10 mouse cellular contexts compared by ENCODE assay signal in the genomic region with DNA sequence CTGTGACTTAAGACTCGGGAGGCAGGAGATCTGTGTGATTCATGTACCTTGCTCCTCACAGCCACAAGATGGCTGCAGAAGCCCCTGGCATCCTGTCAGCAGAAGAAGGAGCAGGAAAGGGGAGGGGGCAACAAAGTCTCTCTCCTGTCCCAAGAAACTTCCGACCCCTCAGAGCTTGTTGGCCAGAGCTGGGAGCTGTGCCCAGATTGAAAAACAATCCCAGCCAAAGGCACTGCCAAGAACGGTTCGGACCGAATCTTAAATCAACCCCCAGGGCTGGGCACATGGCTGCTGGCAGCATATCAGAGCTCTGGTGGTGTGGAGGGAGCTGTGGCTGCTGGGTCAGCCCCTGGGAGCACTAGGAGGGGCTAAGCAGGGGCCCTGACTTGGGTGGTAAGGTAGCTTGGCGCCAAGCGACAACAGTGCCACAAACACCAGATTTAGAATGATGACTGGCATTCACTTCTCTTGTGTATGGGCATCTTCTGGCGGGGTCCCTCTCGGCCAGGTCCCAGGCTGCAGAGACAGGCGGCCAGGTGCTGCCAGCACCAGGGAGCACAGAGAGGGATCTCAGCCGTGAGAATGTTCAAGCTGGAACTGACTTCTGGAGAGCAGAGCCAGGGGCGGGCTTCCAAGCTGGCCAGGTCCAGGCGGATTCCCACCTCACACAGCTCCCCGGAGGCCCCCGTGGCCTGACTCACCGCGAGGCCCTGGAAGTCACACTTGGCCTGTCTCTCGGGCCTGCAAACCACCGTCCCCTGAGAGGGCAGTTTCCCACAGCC. TPM values are rescaled to one million over a fixed set of nuclear protein-coding genes. Genes with fewer than 3 reads are reported as not detected.
DNase-seq lines count a peak whose midpoint lies in the region; ATAC-seq lines count a peak whose summit lies in the region.
"Had no signal": no experiment of that assay in that cellular context is flagged by ENCODE, and none has a peak within 500 bp of the region (broad histone marks: within the 10 kb centered on the region; RNA-seq: fewer than 3 reads in every experiment).

No protein-coding gene starts in this region.

- 71% methylated on average over 19 of the region's 19 CpGs for WGBS in neural tube, embryonic 13.5 days
- WGBS in limb, embryonic 12.5 days, result 64% methylated on average over 19 of the region's 19 CpGs

- peak; percentile 34 to 51 for DNase-seq in heart, adult 18-20 months
- no peak for DNase-seq in heart, adult 8-10 months (ENCODE audit: low spot score)
- no peak for DNase-seq in neural tube, embryonic 10.5 days (ENCODE audit: extremely low spot score, low spot score)
- DNase-seq in gastrocnemius, postnatal 10 days, result peak; percentile 58
- DNase-seq in urinary bladder, adult 2 months (ENCODE audit: low spot score), result no peak

- peaks cover 9% of the 10 kb centered on the region; the same call in 1 of the 2 replicates for H3K27me3 ChIP-seq in neural tube, embryonic 13.5 days
- H3K27me3 ChIP-seq in limb, embryonic 12.5 days, result peaks cover 12% of the 10 kb centered on the region; the same call in 1 of the 2 replicates
- H3K27me3 ChIP-seq: megakaryocyte, embryonic 14.5 days; Patski had no signal

- H3K4me3 ChIP-seq in neural tube, embryonic 13.5 days, result no peak overlapping the region
- no peak overlapping the region for H3K4me3 ChIP-seq in limb, embryonic 12.5 days (replicated peaks)
- H3K4me3 ChIP-seq: megakaryocyte, embryonic 14.5 days had no signal

- no peak overlapping the region for H3K4me2 ChIP-seq in neural tube, embryonic 13.5 days
- no peak overlapping the region for H3K4me2 ChIP-seq in limb, embryonic 12.5 days

- H3K27ac ChIP-seq in neural tube, embryonic 13.5 days (replicated peaks), result no peak overlapping the region
- H3K27ac ChIP-seq in limb, embryonic 12.5 days, result peak overlapping the region; percentile 66; the same call in 1 of the 2 replicates

- no peak overlapping the region for H3K9ac ChIP-seq in neural tube, embryonic 13.5 days
- H3K9ac ChIP-seq in limb, embryonic 12.5 days (replicated peaks), result no peak overlapping the region

- H3K36me3 ChIP-seq in neural tube, embryonic 13.5 days, result peaks cover 34% of the 10 kb centered on the region
- peaks cover 33% of the 10 kb centered on the region for H3K36me3 ChIP-seq in limb, embryonic 12.5 days

- 0 out of 2 replicates have a peak, but pooled peaks cover 6% of the 10 kb centered on the region for H3K4me1 ChIP-seq in neural tube, embryonic 13.5 days (replicated peaks)
- H3K4me1 ChIP-seq in limb, embryonic 12.5 days (replicated peaks), result peaks cover 29% of the 10 kb centered on the region

- ATAC-seq in neural tube, embryonic 13.5 days (ENCODE audit: low read depth), result peak; percentile 76
- ATAC-seq in limb, embryonic 12.5 days (ENCODE audit: insufficient number of reproducible peaks, insufficient read depth, low FRiP score, low TSS enrichment, low read depth), result no peak
- ATAC-seq in inflammation-experienced regulatory T-cells, adult 6 months, result no peak
- ATAC-seq: Patski had no signal

- H3K9me3 ChIP-seq in neural tube, embryonic 13.5 days, result no peaks in the 10 kb centered on the region
- H3K9me3 ChIP-seq in limb, embryonic 12.5 days, result no peaks in the 10 kb centered on the region
- H3K9me3 ChIP-seq: megakaryocyte, embryonic 14.5 days had no signal

RNA-seq across cellular contexts. Expression of a gene that starts 8.5 kb away (rescaled TPM):
- total RNA-seq in heart, adult 18-20 months (2021), result 1 to 10 TPM; 7.8 to 9.0 TPM
- 1 to 10 TPM; 7.5 to 9.8 (median 7.6) TPM for total RNA-seq in heart, adult 8-10 months (2022)
- 33.7 and 35.9 TPM in 2 replicates for polyA plus RNA-seq in neural tube, embryonic 13.5 days (2015; fragmentation: Nextera tagmentation; extraction: Ambion mirVana)
- 10 to 100 TPM in 1 of 2 experiments, 1 to 10 TPM in 1; 8.9 to 12.0 TPM for total RNA-seq in gastrocnemius, postnatal 10 days (2021)
- 18.4 and 24.8 TPM in 2 replicates for polyA plus RNA-seq in limb, embryonic 12.5 days (2016; fragmentation: Nextera tagmentation; extraction: Ambion mirVana)
- polyA plus RNA-seq in inflammation-experienced regulatory T-cells, adult 6 months (2017; shearing (Covaris generic)), result 1 to 10 TPM; 5.0 to 8.7 (median 7.2) TPM
- polyA plus RNA-seq in urinary bladder, adult 2 months (2012; rRNA removed), result 7.9 and 11.7 TPM in 2 replicates

RNA-seq across cellular contexts. Expression of a gene that starts 28.9 kb away (rescaled TPM):
- total RNA-seq in heart, adult 18-20 months (2021), result 1 to 10 TPM; 8.4 to 9.7 TPM
- 1 to 10 TPM; 8.1 to 9.3 (median 8.4) TPM for total RNA-seq in heart, adult 8-10 months (2022)
- 25.6 and 27.6 TPM in 2 replicates for polyA plus RNA-seq in neural tube, embryonic 13.5 days (2015; fragmentation: Nextera tagmentation; extraction: Ambion mirVana)
- 1 to 10 TPM; 6.3 to 7.4 TPM for total RNA-seq in gastrocnemius, postnatal 10 days (2021)
- polyA plus RNA-seq in limb, embryonic 12.5 days (2016; fragmentation: Nextera tagmentation; extraction: Ambion mirVana), result 26.8 and 27.3 TPM in 2 replicates
- polyA plus RNA-seq in inflammation-experienced regulatory T-cells, adult 6 months (2017; shearing (Covaris generic)), result 10 to 100 TPM in 1 of 3 experiments, 1 to 10 TPM in 2; 6.5 to 10.4 (median 8.8) TPM
- 34.7 and 36.9 TPM in 2 replicates for polyA plus RNA-seq in urinary bladder, adult 2 months (2012; rRNA removed)

RNA-seq across cellular contexts. Expression of a gene that starts 39.3 kb away (rescaled TPM):
- total RNA-seq in heart, adult 18-20 months (2021), result not detected
- not detected for total RNA-seq in heart, adult 8-10 months (2022)
- polyA plus RNA-seq in neural tube, embryonic 13.5 days (2015; fragmentation: Nextera tagmentation; extraction: Ambion mirVana), result 78.4 and 89.7 TPM in 2 replicates
- under 1 TPM; 0.18 to 0.26 TPM for total RNA-seq in gastrocnemius, postnatal 10 days (2021)
- polyA plus RNA-seq in limb, embryonic 12.5 days (2016; fragmentation: Nextera tagmentation; extraction: Ambion mirVana), result 17.5 and 22.1 TPM in 2 replicates
- polyA plus RNA-seq in inflammation-experienced regulatory T-cells, adult 6 months (2017; shearing (Covaris generic)), result under 1 TPM in 1 of 3 experiments, not detected in 2; 0.47 TPM
- 0.08 and 0.28 TPM in 2 replicates for polyA plus RNA-seq in urinary bladder, adult 2 months (2012; rRNA removed)

RNA-seq across cellular contexts. Expression of a gene that starts 45.1 kb away (rescaled TPM):
- under 1 TPM; 0.20 to 0.62 TPM for total RNA-seq in heart, adult 18-20 months (2021)
- total RNA-seq in heart, adult 8-10 months (2022), result under 1 TPM in 2 of 4 experiments, not detected in 2; 0.57 to 0.97 TPM
- 3.6 and 4.6 TPM in 2 replicates for polyA plus RNA-seq in neural tube, embryonic 13.5 days (2015; fragmentation: Nextera tagmentation; extraction: Ambion mirVana)
- 1 to 10 TPM; 2.8 to 3.4 TPM for total RNA-seq in gastrocnemius, postnatal 10 days (2021)
- polyA plus RNA-seq in limb, embryonic 12.5 days (2016; fragmentation: Nextera tagmentation; extraction: Ambion mirVana), result 82.4 and 105 TPM in 2 replicates
- polyA plus RNA-seq in inflammation-experienced regulatory T-cells, adult 6 months (2017; shearing (Covaris generic)), result not detected
- polyA plus RNA-seq in urinary bladder, adult 2 months (2012; rRNA removed), result 0.40 and 0.41 TPM in 2 replicates

RNA-seq across cellular contexts. Expression of a gene that starts 58.7 kb away (rescaled TPM):
- 100 to 1,000 TPM; 113 to 128 TPM for total RNA-seq in heart, adult 18-20 months (2021)
- total RNA-seq in heart, adult 8-10 months (2022), result 100 to 1,000 TPM; 118 to 133 (median 124) TPM
- polyA plus RNA-seq in neural tube, embryonic 13.5 days (2015; fragmentation: Nextera tagmentation; extraction: Ambion mirVana), result 143 and 153 TPM in 2 replicates
- 100 to 1,000 TPM; 120 to 129 TPM for total RNA-seq in gastrocnemius, postnatal 10 days (2021)
- 142 and 151 TPM in 2 replicates for polyA plus RNA-seq in limb, embryonic 12.5 days (2016; fragmentation: Nextera tagmentation; extraction: Ambion mirVana)
- polyA plus RNA-seq in inflammation-experienced regulatory T-cells, adult 6 months (2017; shearing (Covaris generic)), result 10 to 100 TPM; 67.7 to 85.1 (median 84.4) TPM
- 119 and 129 TPM in 2 replicates for polyA plus RNA-seq in urinary bladder, adult 2 months (2012; rRNA removed)

Comparison
In these comparisons a context has a peak if more than half of its experiments do, and no peak if none do; other contexts are left out.
1. DNase-seq: peak in heart, adult 18-20 months (2 of 2) and gastrocnemius, postnatal 10 days (single experiment); none in heart, adult 8-10 months (single experiment), neural tube, embryonic 10.5 days (single experiment) and urinary bladder, adult 2 months (single experiment).
2. RNA of a gene that starts 39.3 kb away (polyA plus RNA-seq): 78.4 to 89.7 TPM in neural tube, embryonic 13.5 days and 17.5 to 22.1 TPM in limb, embryonic 12.5 days; 0.08 to 0.28 TPM in urinary bladder, adult 2 months and 0.47 TPM in inflammation-experienced regulatory T-cells, adult 6 months; every median in the first group is over 10 times any median in the second.